Mouse (Mus musculus) heart, postnatal 0 days (tissue): ENCODE results near the gene Apon.

Experiments
- CTCF ChIP-seq: IDR thresholded peaks from 2 replicates; pipeline ENCODE4 v1.5.1; 2016; ENCODE audit warnings: antibody characterized with exemption, control low read depth, low read depth
- EP300 ChIP-seq: IDR thresholded peaks from 2 replicates; pipeline ENCODE4 v1.6.1; 2016; ENCODE audit warnings: antibody characterized with exemption, low read depth

DNA sequence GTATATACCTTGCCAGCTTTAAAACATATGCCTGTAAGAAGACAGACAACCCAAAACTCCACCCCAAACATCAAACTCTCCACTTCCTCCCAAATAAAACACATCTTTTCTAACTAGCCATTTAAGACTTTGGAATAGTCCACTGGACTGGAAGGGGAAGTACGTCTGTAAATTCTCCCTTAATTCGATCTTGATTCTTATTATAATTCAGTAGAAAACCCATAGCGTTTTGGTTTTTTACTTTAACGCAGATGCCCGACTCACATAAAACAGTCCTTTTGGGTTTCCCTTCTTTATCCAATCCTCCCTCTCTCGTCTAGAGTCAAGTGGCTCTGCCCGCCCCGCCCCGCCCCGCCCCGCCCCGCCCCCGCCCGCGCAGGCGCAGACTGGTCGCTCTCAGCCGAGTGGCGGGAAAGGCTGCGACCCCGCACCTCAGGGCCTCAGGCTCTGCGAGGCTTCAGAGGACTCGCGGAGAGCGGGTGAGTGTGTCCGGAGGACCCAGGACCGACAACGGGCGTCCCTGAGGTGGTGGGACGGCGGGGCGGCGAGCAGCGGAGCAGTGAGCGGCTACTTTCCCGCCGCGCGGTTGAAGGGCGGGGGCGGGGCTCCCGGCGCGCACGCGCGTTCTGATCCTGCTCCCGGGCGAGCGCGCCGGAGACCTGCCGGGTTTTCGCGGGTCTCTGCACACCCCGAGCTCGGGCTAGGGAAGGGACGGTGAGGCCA is 22.0 kb upstream of the Apon start, which contains the start of gene Timeless:
- TF ChIP-seq CTCF (no peak), EP300 (no peak)
